Mouse (Mus musculus): ENCODE results near the gene Traf5. TPM values are rescaled to one million over a fixed set of nuclear protein-coding genes. Genes with fewer than 3 reads are reported as not detected.

The Traf5 gene
- polyA plus RNA-seq, 1 experiment = 23.5 TPM

DNA sequence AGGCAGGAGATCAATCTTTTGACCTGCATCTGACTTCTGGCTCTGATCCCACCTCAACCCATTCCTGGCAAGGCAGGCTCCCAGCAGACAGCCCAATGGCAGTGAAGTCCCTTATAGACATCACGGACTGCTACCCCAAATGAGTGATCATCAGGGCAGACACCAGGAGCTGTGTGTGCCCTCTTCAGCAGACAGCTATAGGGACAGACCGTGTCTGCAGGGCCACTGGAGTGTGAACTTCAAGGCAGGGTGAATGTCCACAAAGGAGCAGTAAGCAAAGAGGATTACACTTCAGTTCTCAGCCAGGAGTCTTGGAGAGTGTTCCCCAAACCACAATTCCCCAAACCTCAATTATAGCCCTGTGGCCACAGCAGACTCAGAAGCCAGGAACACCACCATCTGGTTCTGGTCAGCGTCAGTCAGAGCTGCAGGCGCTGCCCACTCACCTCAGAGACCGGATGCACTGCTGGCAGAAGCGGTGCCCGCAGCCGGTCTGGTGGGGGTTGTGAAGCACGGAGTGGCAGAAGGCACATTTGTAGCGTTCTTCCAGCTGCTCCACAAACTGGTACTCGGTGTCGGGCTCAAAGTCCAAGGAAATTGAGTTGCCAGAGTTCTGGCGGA is 22.3 kb downstream of the Traf5 start:
- WGBS = 40% methylated on average over 13 of the region's 13 CpGs
- Histone ChIP-seq H3K4me1 (ENCODE audit: control insufficient read depth, insufficient read depth, low read length) (peaks cover 12% of the 10 kb centered on the region), H3K4me3 (replicated peaks; ENCODE audit: extremely low read depth, low read depth, low read length) (no peak overlapping the region)
- no peak for DNase-seq
- no peak for TF ChIP-seq POLR2A (IDR thresholded peaks at IDR 0.05; ENCODE audit: borderline replicate concordance, extremely low read depth, low read depth, low read length)
- TF ChIP-seq CTCF (IDR thresholded peaks at IDR 0.05; ENCODE audit: insufficient read depth, low read length) = no peak

DNA sequence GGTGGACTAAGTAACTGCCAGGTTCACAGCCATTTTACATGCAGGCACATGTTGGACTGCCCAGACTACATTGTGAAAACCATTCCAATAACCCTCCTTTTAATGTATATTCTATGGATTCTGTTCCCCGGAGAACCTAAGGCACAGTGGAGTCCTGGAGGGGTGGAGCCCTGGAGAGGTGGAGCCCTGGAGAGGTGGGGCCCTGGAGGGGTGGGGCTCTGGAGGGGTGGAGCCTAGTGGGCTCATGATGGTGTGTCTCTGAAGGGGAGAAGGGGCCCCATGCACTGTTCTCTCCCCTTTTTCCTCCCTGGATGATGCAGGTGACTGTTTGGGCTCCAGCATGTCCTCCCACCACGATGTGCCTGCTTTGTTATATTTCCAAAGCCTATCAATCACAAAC is 24.2 kb downstream of the Traf5 start:
- Histone ChIP-seq H3K4me3 (replicated peaks; ENCODE audit: extremely low read depth, low read depth, low read length) (no peak overlapping the region), H3K4me1 (ENCODE audit: control insufficient read depth, insufficient read depth, low read length) (peaks cover 9% of the 10 kb centered on the region; the same call in 1 of the 2 replicates)
- DNase-seq = no peak
- TF ChIP-seq CTCF (IDR thresholded peaks at IDR 0.05; ENCODE audit: insufficient read depth, low read length) = no peak
- no peak for TF ChIP-seq POLR2A (IDR thresholded peaks at IDR 0.05; ENCODE audit: borderline replicate concordance, extremely low read depth, low read depth, low read length)
- 54% methylated on average over 2 of the region's 2 CpGs for WGBS

DNA sequence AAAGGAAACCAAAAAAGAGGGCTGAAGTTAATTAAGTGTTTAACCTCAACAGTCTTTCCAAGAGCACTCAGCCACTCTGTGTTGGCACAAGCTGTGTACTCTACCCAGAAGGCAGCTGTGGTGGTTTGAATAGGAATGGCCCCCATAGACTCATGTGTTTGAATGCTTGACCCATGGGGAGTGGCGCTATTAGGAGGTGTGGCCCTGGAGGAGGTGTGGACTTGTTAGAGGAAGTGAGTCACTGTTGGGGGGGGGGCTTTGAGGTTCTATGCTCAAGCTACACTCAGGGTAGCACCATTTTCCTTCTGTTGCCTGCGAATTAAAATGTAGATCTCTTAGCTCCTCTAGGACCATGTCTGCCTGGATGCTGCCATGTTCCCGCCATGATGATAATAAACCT is 25.4 kb downstream of the Traf5 start:
- no peak overlapping the region for H3K4me3 ChIP-seq (replicated peaks; ENCODE audit: extremely low read depth, low read depth, low read length)
- WGBS = 93% methylated on average over 3 of the region's 3 CpGs
- no peak for DNase-seq
- H3K4me1 ChIP-seq (ENCODE audit: control insufficient read depth, insufficient read depth, low read length) = peaks cover 9% of the 10 kb centered on the region; the same call in 1 of the 2 replicates
- TF ChIP-seq CTCF (IDR thresholded peaks at IDR 0.05; ENCODE audit: insufficient read depth, low read length) (no peak), POLR2A (IDR thresholded peaks at IDR 0.05; ENCODE audit: borderline replicate concordance, extremely low read depth, low read depth, low read length) (no peak)

DNA sequence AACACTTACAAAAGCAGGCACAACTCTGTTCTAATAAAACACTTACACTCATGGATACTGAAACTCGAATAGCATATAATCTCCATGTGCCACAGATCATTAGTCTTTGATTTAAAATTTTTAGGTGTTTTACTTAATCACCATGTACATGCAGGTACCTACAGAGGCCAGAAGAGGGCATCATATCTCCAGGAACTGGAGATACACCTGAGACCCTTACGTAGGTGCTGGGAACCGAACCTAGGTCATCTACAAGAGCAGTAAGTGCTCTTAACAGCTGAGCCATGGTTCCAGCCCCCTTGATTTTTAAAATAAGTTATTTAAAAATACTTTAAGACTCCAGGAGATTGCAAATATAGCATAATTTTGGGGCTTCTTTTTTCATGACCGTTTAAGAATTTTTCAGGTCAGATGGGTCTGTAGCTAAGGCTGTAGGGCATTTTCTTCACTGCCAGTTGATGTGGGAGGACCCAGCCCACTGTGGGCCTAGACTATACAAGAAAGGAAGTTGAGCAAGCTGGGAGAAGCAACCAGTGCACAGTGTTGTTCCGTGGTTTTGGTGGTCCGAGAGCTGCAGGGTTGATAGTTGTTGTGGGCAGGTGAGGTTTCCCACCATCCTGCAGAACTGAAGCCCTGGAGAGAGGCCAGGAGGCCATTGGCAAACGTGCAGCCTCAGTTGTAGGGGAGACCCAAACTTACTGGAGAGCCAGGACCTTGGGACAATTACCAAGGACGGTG is 29.0 kb downstream of the Traf5 start:
- 84% methylated on average over 8 of the region's 8 CpGs for WGBS
- Histone ChIP-seq H3K4me3 (replicated peaks; ENCODE audit: extremely low read depth, low read depth, low read length) (no peak overlapping the region), H3K4me1 (ENCODE audit: control insufficient read depth, insufficient read depth, low read length) (no peaks in the 10 kb centered on the region)
- TF ChIP-seq CTCF (IDR thresholded peaks at IDR 0.05; ENCODE audit: insufficient read depth, low read length) (no peak), POLR2A (IDR thresholded peaks at IDR 0.05; ENCODE audit: borderline replicate concordance, extremely low read depth, low read depth, low read length) (no peak)
- no peak for DNase-seq

DNA sequence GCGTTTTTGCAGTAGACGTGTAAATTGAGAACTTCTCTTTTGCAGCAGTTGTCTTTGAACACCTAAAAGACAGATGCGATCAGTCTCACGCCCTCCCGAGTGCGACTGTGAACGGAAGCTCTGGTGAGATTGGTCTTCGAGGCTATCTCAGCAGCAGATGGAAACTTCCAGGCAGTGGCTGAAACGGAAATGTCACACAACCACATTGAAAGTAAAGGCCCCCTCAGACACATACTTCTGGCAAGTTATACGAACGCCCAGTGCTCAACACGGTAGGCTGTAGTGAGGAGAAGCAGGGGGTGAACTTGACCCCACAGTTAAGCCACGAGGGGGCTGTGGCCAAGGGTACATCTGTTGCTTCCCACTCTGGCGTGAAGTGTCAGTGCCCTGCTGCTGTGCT is 29.7 kb downstream of the Traf5 start:
- H3K4me1 ChIP-seq (ENCODE audit: control insufficient read depth, insufficient read depth, low read length) = no peaks in the 10 kb centered on the region
- no peak for DNase-seq
- 80% methylated on average over 14 of the region's 14 CpGs for WGBS
- no peak overlapping the region for H3K4me3 ChIP-seq (replicated peaks; ENCODE audit: extremely low read depth, low read depth, low read length)
- TF ChIP-seq POLR2A (IDR thresholded peaks at IDR 0.05; ENCODE audit: borderline replicate concordance, extremely low read depth, low read depth, low read length) = no peak
- TF ChIP-seq CTCF (IDR thresholded peaks at IDR 0.05; ENCODE audit: insufficient read depth, low read length) = no peak

DNA sequence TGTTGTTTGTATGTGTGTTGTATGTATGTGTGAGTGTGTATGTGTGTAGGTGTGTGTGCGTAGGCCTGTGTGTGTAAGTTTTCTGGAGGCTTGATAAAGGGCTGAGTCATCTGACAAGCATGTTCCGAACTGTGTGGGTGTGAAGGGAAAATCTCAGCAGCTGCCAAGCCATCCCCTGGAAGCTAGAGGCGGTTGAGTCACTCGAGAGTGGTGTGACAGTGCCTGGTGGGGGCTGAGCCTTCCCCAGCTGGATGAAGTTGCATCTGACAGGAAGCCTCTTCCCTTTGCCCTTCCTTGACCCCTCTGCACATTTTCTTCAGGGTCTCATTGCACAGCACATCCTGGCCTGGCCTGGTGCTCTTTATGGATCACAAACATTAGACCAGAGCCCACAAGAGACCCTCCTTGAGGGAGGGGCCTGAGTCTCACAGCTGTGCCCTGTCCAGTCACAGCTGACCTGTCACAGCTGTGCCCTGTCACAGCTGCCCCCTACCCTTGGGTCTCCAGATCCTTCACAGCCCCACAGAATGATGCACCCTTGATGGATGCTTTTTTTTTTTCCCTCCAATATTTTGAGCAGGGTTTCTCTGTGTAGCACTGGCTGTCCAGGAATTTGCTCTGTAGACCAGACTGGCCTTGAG is 30.6 kb downstream of the Traf5 start:
- H3K4me3 ChIP-seq (replicated peaks; ENCODE audit: extremely low read depth, low read depth, low read length) = no peak overlapping the region
- no peaks in the 10 kb centered on the region for H3K4me1 ChIP-seq (ENCODE audit: control insufficient read depth, insufficient read depth, low read length)
- no peak for TF ChIP-seq CTCF (IDR thresholded peaks at IDR 0.05; ENCODE audit: insufficient read depth, low read length)
- TF ChIP-seq POLR2A (IDR thresholded peaks at IDR 0.05; ENCODE audit: borderline replicate concordance, extremely low read depth, low read depth, low read length) = no peak
- DNase-seq = no peak
- 16% methylated on average over 4 of the region's 4 CpGs for WGBS

DNA sequence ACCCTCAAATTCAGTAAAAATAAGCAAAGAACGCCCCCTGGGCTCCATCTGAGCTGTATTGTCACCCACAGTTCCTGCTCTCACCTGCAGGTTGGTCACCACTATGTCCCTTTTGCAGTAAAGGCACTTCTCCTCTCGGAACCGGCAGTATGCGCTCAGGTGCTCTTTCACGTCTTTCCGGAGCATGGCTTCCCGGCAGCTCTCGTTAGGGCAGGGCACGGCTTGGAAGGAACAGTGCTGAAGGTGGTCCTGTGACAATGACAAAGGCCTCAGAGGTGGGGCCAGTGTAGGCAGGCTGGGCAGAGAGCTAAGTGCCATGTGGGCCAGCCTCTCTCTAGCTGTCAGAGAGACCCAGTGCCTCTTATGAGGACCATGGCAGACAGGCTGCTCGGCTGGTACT is 33.4 kb downstream of the Traf5 start:
- DNase-seq = no peak
- no peak overlapping the region for H3K4me3 ChIP-seq (replicated peaks; ENCODE audit: extremely low read depth, low read depth, low read length)
- no peak for TF ChIP-seq CTCF (IDR thresholded peaks at IDR 0.05; ENCODE audit: insufficient read depth, low read length)
- no peak for TF ChIP-seq POLR2A (IDR thresholded peaks at IDR 0.05; ENCODE audit: borderline replicate concordance, extremely low read depth, low read depth, low read length)
- H3K4me1 ChIP-seq (ENCODE audit: control insufficient read depth, insufficient read depth, low read length) = no peaks in the 10 kb centered on the region
- 84% methylated on average over 10 of the region's 10 CpGs for WGBS

DNA sequence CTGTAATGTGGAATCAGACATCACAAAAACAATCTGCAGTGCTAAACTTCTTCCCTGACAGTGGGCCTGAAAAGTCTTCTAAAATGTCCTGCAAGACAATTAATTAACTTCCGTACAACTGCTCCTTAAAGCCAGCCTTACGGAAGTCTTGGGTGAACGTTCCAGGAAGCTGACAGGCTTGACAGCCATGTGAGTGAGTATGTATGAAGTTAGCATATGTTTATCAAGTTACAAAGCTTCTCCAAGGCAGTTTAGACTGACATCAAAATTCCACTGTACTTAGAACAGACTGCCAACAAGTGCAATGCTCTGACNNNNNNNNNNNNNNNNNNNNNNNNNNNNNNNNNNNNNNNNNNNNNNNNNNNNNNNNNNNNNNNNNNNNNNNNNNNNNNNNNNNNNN is 38.6 kb downstream of the Traf5 start:
- no peak overlapping the region for H3K4me3 ChIP-seq (replicated peaks; ENCODE audit: extremely low read depth, low read depth, low read length)
- no peak for DNase-seq
- 68% methylated on average over 3 of the region's 3 CpGs for WGBS
- H3K4me1 ChIP-seq (ENCODE audit: control insufficient read depth, insufficient read depth, low read length) = no peaks in the 10 kb centered on the region
- no peak for TF ChIP-seq CTCF (IDR thresholded peaks at IDR 0.05; ENCODE audit: insufficient read depth, low read length)
- TF ChIP-seq POLR2A (IDR thresholded peaks at IDR 0.05; ENCODE audit: borderline replicate concordance, extremely low read depth, low read depth, low read length) = no peak

DNA sequence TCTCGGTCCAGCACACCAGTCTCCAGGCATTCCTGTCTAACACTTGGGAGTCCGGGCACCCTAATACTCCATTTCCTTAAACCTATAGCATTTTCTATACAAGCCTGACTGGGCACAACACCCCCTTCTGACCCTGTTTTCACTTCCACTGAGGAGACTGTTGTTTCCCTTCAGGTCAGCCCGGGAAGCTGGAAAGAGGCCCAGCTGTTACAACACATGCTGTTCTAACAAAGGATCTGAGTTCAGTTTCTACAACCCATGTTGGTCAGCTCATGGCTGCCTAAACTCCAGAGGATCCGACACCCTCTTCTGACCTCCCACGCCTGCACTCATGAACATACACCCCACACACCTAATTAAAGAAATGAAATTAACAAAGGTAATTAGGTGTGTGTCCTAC is 39.4 kb downstream of the Traf5 start:
- H3K4me3 ChIP-seq (replicated peaks; ENCODE audit: extremely low read depth, low read depth, low read length) = no peak overlapping the region
- no peak for TF ChIP-seq CTCF (IDR thresholded peaks at IDR 0.05; ENCODE audit: insufficient read depth, low read length)
- no peak for TF ChIP-seq POLR2A (IDR thresholded peaks at IDR 0.05; ENCODE audit: borderline replicate concordance, extremely low read depth, low read depth, low read length)
- H3K4me1 ChIP-seq (ENCODE audit: control insufficient read depth, insufficient read depth, low read length) = no peaks in the 10 kb centered on the region
- DNase-seq = no peak
- 78% methylated on average over 5 of the region's 5 CpGs for WGBS
